Mouse (Mus musculus) neural tube, embryonic 10.5 days (tissue): ENCODE results near the gene Nptx1.

Experiments used
- DNase-seq: peaks from one replicate; pipeline ENCODE4 v3.0.0-alpha.2; 2017; ENCODE audit warnings: low spot score; ENCODE audit errors: extremely low spot score

The Nptx1 gene

GRCm38 (mm10) chr11:119551468-119551867 lies 3.9 kb upstream of the Nptx1 start:
- no peak for DNase-seq

- no peak for DNase-seq
Observed at GRCm38 (mm10) chr11:119550546-119551335, 3.2 kb upstream of the Nptx1 start.

GRCm38 (mm10) chr11:119549371-119549811 lies 1.8 kb upstream of the Nptx1 start:
- DNase-seq, result no peak

- peak; percentile 52 for DNase-seq
Observed at GRCm38 (mm10) chr11:119548741-119549370, 1.3 kb upstream of the Nptx1 start.

GRCm38 (mm10) chr11:119547951-119548591 lies 518 bp upstream of the Nptx1 start:
- DNase-seq, result peak; percentile 63

- DNase-seq, result no peak
Observed at GRCm38 (mm10) chr11:119546496-119547182, 914 bp downstream of the Nptx1 start.

- peak; percentile 47 for DNase-seq
Observed at GRCm38 (mm10) chr11:119545741-119546495, 1.6 kb downstream of the Nptx1 start.

- DNase-seq, result no peak
Observed at GRCm38 (mm10) chr11:119545281-119545680, 2.3 kb downstream of the Nptx1 start.

- no peak for DNase-seq
Observed at GRCm38 (mm10) chr11:119544518-119545105, 2.9 kb downstream of the Nptx1 start.

- DNase-seq, result no peak
Observed at GRCm38 (mm10) chr11:119543816-119544517, 3.6 kb downstream of the Nptx1 start.

- no peak for DNase-seq
Observed at GRCm38 (mm10) chr11:119542886-119543285, 4.7 kb downstream of the Nptx1 start.

GRCm38 (mm10) chr11:119542371-119542770 lies 5.2 kb downstream of the Nptx1 start:
- no peak for DNase-seq

GRCm38 (mm10) chr11:119541082-119541481 lies 6.5 kb downstream of the Nptx1 start:
- DNase-seq, result no peak

GRCm38 (mm10) chr11:119540560-119540959 lies 7.0 kb downstream of the Nptx1 start:
- no peak for DNase-seq

GRCm38 (mm10) chr11:119539944-119540343 lies 7.6 kb downstream of the Nptx1 start:
- DNase-seq, result peak; percentile 44

GRCm38 (mm10) chr11:119533745-119534144 lies 13.8 kb downstream of the Nptx1 start:
- DNase-seq, result no peak

GRCm38 (mm10) chr11:119532460-119532859 lies 15.1 kb downstream of the Nptx1 start:
- DNase-seq, result no peak

GRCm38 (mm10) chr11:119528930-119529329 lies 18.6 kb downstream of the Nptx1 start:
- no peak for DNase-seq

- DNase-seq, result no peak
Observed at GRCm38 (mm10) chr11:119526068-119526966, 21.2 kb downstream of the Nptx1 start.
